Mouse (Mus musculus) ES-Bruce4 (cell line): ENCODE measurements around the gene Wdr43. TPM values are rescaled to one million over a fixed set of nuclear protein-coding genes. Genes with fewer than 3 reads are reported as not detected.

Experiments
- H3K27ac ChIP-seq: 2 replicates; pipeline ENCODE4 v1.5.1; 2012; ENCODE audit warnings: low read length, inconsistent platforms; ENCODE audit not compliant: insufficient read depth
- H3K27me3 ChIP-seq: 2 replicates; pipeline ENCODE4 v1.6.1; 2012; ENCODE audit warnings: mild to moderate bottlenecking, low read length, inconsistent platforms; ENCODE audit not compliant: control insufficient read depth, poor library complexity, insufficient read depth, severe bottlenecking
- H3K36me3 ChIP-seq: 2 replicates; pipeline ENCODE4 v1.6.1; 2012; ENCODE audit warnings: inconsistent platforms, mild to moderate bottlenecking, low read length, moderate library complexity; ENCODE audit not compliant: control insufficient read depth, poor library complexity, insufficient read depth, severe bottlenecking
- H3K4me1 ChIP-seq: one replicate; pipeline ENCODE4 v1.8.1; 2011; ENCODE audit warnings: low read length; ENCODE audit not compliant: control insufficient read depth, insufficient read depth
- H3K4me3 ChIP-seq: 2 replicates; pipeline ENCODE4 v1.5.1; 2011; ENCODE audit warnings: low read depth, mild to moderate bottlenecking, low read length
- H3K9ac ChIP-seq: 2 replicates; pipeline ENCODE4 v1.6.1; 2012; ENCODE audit warnings: low read depth, mild to moderate bottlenecking, inconsistent platforms; ENCODE audit not compliant: poor library complexity, severe bottlenecking
- H3K9me3 ChIP-seq: replicated peaks from 2 replicates; pipeline ENCODE4 v1.6.1; 2012; ENCODE audit warnings: mild to moderate bottlenecking, low read length, inconsistent platforms; ENCODE audit not compliant: control insufficient read depth, poor library complexity, insufficient read depth, severe bottlenecking
- CTCF ChIP-seq: IDR thresholded peaks from one replicate; pipeline ENCODE4 v1.8.1; 2011; ENCODE audit warnings: low read depth, low read length
- EP300 ChIP-seq: IDR thresholded peaks from 2 replicates; pipeline ENCODE4 v1.6.1; 2011; ENCODE audit warnings: low read depth, low read length; ENCODE audit not compliant: insufficient read depth
- POLR2A ChIP-seq: IDR thresholded peaks from one replicate; pipeline ENCODE4 v1.8.1; 2011; ENCODE audit warnings: low read length; ENCODE audit not compliant: insufficient read depth
- polyA plus RNA-seq: library from polyadenylated mRNA; stranded (reverse); fragments of >200 nt; gene quantifications from 2 replicates; pipeline ENCODE4 v1.2.4, GENCODE M21; 2011; ENCODE audit warnings: low read depth; ENCODE audit not compliant: missing spikeins, insufficient read depth, insufficient read length

Wdr43 gene
- polyA plus RNA-seq, 1 experiment, result 240 TPM

DNA sequence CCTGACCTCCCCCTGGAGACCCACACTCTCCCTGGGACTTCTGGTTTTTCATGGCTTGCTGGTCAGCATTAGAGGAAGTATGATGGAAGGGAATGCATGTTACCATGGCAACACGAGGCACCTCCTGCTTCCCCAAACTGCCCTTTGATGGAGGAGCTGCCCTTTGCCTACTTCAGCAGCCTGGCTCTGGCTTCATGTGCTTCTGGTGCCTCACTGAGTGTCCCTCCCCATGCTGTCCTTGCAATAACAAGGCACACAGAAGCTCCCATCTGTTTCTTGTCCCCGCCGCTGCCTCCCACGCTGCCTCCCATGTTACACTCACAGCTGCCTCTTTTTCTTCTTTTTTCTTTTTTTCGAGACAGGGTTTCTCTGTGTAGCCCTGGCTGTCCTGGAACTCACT lies 77.6 kb downstream of the Wdr43 start:
- H3K9me3 ChIP-seq, result no peaks in the 10 kb centered on the region
- H3K27ac ChIP-seq, result no peak overlapping the region
- no peaks in the 10 kb centered on the region for H3K36me3 ChIP-seq
- H3K27me3 ChIP-seq, result no peaks in the 10 kb centered on the region
- no peaks in the 10 kb centered on the region for H3K4me1 ChIP-seq
- H3K9ac ChIP-seq, result no peak overlapping the region
- H3K4me3 ChIP-seq, result no peak overlapping the region
- TF ChIP-seq EP300, result no peak
- TF ChIP-seq POLR2A, result no peak
- TF ChIP-seq CTCF, result no peak

DNA sequence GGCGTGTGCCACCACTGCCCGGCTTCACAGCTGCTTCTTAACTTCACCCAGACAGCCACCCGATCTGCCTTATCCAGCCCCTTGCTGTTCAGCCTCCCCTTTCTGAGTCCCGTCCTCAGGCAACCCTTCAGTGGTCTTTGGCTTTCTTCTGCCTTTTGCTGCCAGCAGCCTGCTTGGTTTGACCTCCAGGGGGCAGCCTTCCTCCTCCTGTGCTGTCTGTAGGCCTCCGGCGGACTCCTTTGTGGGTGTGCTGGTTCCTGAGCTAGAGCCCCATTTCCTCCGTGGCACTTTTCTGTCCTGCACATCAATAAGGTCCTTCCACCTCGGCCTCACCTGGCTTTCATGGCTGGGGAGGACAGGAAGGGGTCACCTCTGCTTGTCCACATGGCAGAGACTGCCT lies 78.1 kb downstream of the Wdr43 start:
- Histone ChIP-seq H3K9me3 (no peaks in the 10 kb centered on the region), H3K4me1 (no peaks in the 10 kb centered on the region), H3K9ac (no peak overlapping the region), H3K36me3 (no peaks in the 10 kb centered on the region), H3K27ac (no peak overlapping the region), H3K4me3 (no peak overlapping the region), H3K27me3 (no peaks in the 10 kb centered on the region)
- TF ChIP-seq POLR2A (no peak), EP300 (no peak), CTCF (peak; percentile 90)

DNA sequence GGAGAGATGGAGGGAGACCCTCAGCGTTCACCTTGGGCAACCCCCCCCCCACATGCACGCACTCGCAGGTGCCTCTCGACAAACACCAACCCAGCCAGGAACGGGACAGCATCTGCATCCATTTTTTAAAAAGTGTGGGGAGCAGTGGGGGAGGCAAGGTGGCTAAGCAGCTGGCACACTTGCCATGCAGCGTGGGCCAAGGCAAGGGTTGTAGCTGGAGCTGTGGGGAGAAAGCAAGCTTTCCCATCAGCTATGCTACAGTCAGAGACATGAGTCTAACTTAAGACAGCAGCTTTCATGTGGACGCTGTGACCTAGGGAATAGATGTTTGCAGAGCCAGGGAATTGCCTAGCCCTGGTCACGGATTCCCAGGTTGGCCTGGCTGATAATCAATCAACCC lies 79.5 kb downstream of the Wdr43 start:
- H3K27me3 ChIP-seq, result no peaks in the 10 kb centered on the region

DNA sequence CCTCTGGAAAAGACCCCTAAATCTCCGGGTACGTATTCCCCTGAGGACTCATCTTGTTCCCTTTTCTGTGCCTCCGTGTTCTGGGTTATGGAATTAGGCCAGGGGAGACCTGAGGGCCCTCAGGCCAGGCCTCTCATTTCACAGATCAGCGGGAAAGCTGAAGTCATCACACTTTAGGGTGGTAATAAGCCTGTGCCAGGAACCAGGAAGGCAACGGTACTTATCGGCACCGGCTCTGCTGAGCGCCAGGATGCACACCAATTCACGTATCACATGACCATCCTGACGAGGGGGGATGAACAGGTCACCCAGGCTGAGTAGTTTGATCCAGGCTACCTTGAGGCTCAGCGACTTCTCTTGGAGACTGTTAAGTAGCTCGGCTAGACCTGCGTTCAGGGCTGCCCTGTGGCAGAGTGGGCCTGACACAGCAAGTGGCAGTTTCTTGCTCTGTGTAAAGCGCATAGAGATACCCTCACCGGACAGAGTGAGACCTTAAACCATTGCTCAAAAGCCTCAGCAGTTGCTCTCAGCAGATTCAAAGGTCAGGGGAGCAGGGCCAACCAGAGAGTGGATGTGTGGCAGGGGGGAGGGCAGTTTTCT lies 80.1 kb downstream of the Wdr43 start:
- Histone ChIP-seq H3K9ac (no peak overlapping the region), H3K4me1 (no peaks in the 10 kb centered on the region), H3K27me3 (no peaks in the 10 kb centered on the region), H3K36me3 (no peaks in the 10 kb centered on the region), H3K9me3 (no peaks in the 10 kb centered on the region), H3K4me3 (no peak overlapping the region), H3K27ac (no peak overlapping the region)
- TF ChIP-seq POLR2A (no peak), CTCF (no peak), EP300 (no peak)

More for the DNA sequence above, 79.5 kb downstream of the Wdr43 start:
- no peaks in the 10 kb centered on the region for H3K36me3 ChIP-seq
- H3K4me1 ChIP-seq, result no peaks in the 10 kb centered on the region
- H3K9ac ChIP-seq, result no peak overlapping the region
- H3K9me3 ChIP-seq, result no peaks in the 10 kb centered on the region
- no peak overlapping the region for H3K4me3 ChIP-seq
- no peak overlapping the region for H3K27ac ChIP-seq
- TF ChIP-seq POLR2A (no peak), EP300 (no peak), CTCF (no peak)

DNA sequence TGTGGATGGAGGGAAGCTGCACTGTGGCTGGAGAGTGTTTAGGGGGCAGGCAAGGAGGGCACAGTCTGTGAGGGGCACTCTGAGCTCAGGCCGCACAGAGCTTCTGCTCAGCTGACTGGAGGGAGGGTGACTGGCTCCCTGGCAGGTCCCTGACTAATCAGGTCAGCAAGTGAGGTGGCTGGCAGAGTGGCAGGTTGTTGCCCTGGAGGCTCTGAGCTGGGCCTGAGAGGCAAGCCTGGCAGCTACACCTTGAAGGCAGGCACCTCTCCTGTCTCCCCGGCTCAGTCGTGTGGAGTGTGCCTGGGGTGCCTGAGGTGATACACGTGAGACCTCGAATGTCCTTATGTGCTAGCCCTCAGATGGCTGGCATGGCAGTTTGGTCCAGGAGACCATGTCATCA lies 80.7 kb downstream of the Wdr43 start:
- H3K9me3 ChIP-seq, result no peaks in the 10 kb centered on the region
- no peaks in the 10 kb centered on the region for H3K36me3 ChIP-seq
- no peaks in the 10 kb centered on the region for H3K4me1 ChIP-seq
- TF ChIP-seq CTCF (no peak), POLR2A (no peak), EP300 (no peak)
- H3K9ac ChIP-seq, result no peak overlapping the region
- no peaks in the 10 kb centered on the region for H3K27me3 ChIP-seq
- no peak overlapping the region for H3K27ac ChIP-seq
- H3K4me3 ChIP-seq, result no peak overlapping the region

DNA sequence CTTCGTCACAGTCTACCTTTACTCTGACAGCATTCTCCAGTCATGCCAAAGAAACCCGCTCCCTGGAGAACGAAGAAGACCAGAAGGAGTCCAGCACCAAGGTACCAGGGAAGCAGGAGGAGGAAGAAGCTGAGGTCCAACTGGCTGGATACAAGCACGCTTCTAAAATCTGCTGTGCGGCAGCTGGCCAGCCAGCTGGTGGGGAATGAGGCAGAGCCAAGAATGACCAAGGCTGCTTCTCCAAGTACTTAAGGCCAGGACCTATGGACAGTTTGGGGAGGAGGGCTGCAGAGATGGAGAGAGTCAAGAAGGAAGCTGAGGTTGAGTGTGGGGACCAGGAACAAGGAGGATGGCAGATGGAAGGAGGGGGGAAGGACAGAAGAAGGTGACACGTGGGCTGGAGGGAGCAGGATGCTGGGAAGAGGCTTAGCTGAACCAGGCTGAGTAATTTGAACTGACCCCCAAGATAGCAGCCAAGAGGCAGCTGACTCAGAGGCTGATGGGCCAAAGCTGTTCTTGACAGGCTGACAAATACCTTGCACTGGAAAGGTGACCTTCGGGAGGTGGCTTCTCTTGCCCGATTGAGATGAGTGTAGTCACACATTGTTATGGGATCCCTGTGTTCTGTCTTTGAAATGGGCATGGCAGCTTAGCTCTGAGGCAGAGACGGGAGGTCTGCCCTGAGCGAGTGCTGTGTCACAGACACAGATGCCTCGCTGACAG lies 82.4 kb downstream of the Wdr43 start:
- TF ChIP-seq POLR2A (no peak), CTCF (no peak), EP300 (no peak)
- H3K36me3 ChIP-seq, result no peaks in the 10 kb centered on the region
- H3K9ac ChIP-seq, result no peak overlapping the region
- no peaks in the 10 kb centered on the region for H3K9me3 ChIP-seq
- no peak overlapping the region for H3K4me3 ChIP-seq
- H3K27ac ChIP-seq, result no peak overlapping the region
- H3K4me1 ChIP-seq, result no peaks in the 10 kb centered on the region
- no peaks in the 10 kb centered on the region for H3K27me3 ChIP-seq
